Mouse (Mus musculus) E14TG2a.4 (cell line): ENCODE results near the gene Macrod2.

Experiments
- H3K27me3 ChIP-seq: 2 replicates; pipeline ENCODE4 v1.6.1; 2014; ENCODE audit warnings: low read length, control low read depth; ENCODE audit not compliant: insufficient read depth
- H3K36me3 ChIP-seq: 2 replicates; pipeline ENCODE4 v1.6.1; 2014; ENCODE audit warnings: low read length, control low read depth; ENCODE audit not compliant: insufficient read depth
- H3K4me1 ChIP-seq: replicated peaks from 2 replicates; pipeline ENCODE4 v1.6.1; 2014; ENCODE audit warnings: low read depth, low read length, control low read depth
- H3K4me3 ChIP-seq: replicated peaks from 2 replicates; pipeline ENCODE4 v1.5.1; 2014; ENCODE audit warnings: mild to moderate bottlenecking, low read length
- H3K9me3 ChIP-seq: 2 replicates; pipeline ENCODE4 v1.6.1; 2014; ENCODE audit warnings: low read length, control low read depth
- CTCF ChIP-seq: conservative IDR thresholded peaks from 2 replicates; pipeline ENCODE4 v1.5.1; 2014; ENCODE audit warnings: low read length
- NANOG ChIP-seq: IDR thresholded peaks from 2 replicates; pipeline ENCODE4 v1.6.1; 2014; ENCODE audit warnings: borderline replicate concordance, low read length, mixed read lengths
- POU5F1 ChIP-seq: IDR thresholded peaks from 2 replicates; pipeline ENCODE4 v1.6.1; 2014; ENCODE audit warnings: low read length, borderline replicate concordance

The Macrod2 gene

GRCm38 (mm10) chr2:141156979-141157593 is 762.0 kb downstream of the Macrod2 start:
- H3K4me1 ChIP-seq: no peaks in the 10 kb centered on the region
- no peaks in the 10 kb centered on the region for H3K9me3 ChIP-seq
- no peak for TF ChIP-seq NANOG
- no peak for TF ChIP-seq POU5F1
- TF ChIP-seq CTCF: no peak
- H3K4me3 ChIP-seq: no peak overlapping the region
- no peaks in the 10 kb centered on the region for H3K36me3 ChIP-seq
- no peaks in the 10 kb centered on the region for H3K27me3 ChIP-seq

GRCm38 (mm10) chr2:141158161-141158560 is 763.1 kb downstream of the Macrod2 start:
- H3K4me3 ChIP-seq: no peak overlapping the region

GRCm38 (mm10) chr2:141163918-141164317 is 768.8 kb downstream of the Macrod2 start:
- Histone ChIP-seq H3K4me1 (no peaks in the 10 kb centered on the region), H3K36me3 (no peaks in the 10 kb centered on the region), H3K27me3 (no peaks in the 10 kb centered on the region), H3K9me3 (no peaks in the 10 kb centered on the region), H3K4me3 (no peak overlapping the region)
- TF ChIP-seq POU5F1 (no peak), CTCF (no peak), NANOG (no peak)

More at GRCm38 (mm10) chr2:141158161-141158560, 763.1 kb downstream of the Macrod2 start:
- H3K9me3 ChIP-seq: no peaks in the 10 kb centered on the region
- no peaks in the 10 kb centered on the region for H3K4me1 ChIP-seq
- TF ChIP-seq POU5F1: no peak
- no peak for TF ChIP-seq NANOG
- no peak for TF ChIP-seq CTCF
- no peaks in the 10 kb centered on the region for H3K27me3 ChIP-seq
- no peaks in the 10 kb centered on the region for H3K36me3 ChIP-seq

DNA sequence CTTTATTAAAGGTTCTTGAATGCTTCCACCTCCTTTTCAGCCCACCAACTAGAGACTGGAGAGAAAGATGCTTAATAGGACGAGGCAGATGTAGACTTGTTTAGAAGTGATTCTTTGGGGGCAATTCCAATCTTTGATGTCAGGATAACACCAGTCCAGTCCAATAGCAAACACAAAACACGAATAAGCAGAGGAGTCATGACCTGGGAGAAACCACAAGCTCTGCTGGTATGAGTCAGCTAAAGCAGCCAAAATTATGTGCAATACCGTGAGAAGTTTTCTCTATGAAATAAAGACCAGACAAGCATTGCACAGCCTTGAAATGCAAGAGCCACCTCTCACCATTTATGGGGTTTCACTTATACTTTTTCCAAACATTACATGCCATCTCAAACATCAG is 774.5 kb downstream of the Macrod2 start:
- Histone ChIP-seq H3K4me3 (no peak overlapping the region), H3K4me1 (no peaks in the 10 kb centered on the region), H3K9me3 (no peaks in the 10 kb centered on the region), H3K27me3 (no peaks in the 10 kb centered on the region), H3K36me3 (no peaks in the 10 kb centered on the region)
- TF ChIP-seq CTCF (no peak), POU5F1 (no peak), NANOG (no peak)

DNA sequence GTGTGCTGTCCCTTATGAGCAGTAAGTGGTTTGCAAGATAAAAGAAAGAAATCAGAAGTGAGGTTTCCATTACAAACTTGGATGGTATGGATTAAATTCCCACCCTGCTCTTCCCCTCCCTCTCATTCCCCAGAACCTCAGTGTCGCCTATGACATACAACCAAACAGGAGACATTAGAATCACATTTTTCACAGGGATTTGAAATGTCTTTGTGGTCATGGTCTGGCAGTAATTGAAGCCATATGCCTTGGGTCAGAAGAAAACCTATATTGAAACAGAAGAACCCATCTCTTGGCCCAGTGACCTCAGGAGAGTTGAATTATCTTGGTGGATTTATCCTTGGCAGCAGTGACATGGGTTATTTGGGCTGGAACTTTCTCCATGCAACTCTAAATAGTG is 778.1 kb downstream of the Macrod2 start:
- no peaks in the 10 kb centered on the region for H3K36me3 ChIP-seq
- TF ChIP-seq POU5F1 (no peak), CTCF (no peak), NANOG (no peak)
- no peak overlapping the region for H3K4me3 ChIP-seq
- H3K9me3 ChIP-seq: peaks cover 10% of the 10 kb centered on the region
- H3K27me3 ChIP-seq: no peaks in the 10 kb centered on the region
- H3K4me1 ChIP-seq: no peaks in the 10 kb centered on the region

DNA sequence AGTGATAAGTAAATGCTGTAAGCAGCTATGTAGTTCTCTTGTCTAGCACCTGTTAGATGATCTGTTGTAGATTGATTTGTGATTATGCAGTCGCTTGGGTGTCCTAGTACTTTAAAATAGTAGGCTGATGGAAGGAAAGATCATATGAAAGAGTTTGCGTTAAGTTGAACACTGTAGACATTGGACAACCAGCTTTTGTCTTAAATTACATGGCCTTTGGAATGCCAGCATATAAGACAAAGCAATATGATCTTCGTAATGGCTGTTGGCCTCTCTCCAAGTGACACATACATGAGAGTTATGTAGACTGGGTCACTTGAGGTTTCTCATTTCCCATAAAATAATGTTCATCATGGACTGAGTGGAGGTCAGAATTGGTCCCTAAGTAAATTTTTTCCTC is 778.5 kb downstream of the Macrod2 start:
- H3K27me3 ChIP-seq: no peaks in the 10 kb centered on the region
- TF ChIP-seq NANOG: no peak

DNA sequence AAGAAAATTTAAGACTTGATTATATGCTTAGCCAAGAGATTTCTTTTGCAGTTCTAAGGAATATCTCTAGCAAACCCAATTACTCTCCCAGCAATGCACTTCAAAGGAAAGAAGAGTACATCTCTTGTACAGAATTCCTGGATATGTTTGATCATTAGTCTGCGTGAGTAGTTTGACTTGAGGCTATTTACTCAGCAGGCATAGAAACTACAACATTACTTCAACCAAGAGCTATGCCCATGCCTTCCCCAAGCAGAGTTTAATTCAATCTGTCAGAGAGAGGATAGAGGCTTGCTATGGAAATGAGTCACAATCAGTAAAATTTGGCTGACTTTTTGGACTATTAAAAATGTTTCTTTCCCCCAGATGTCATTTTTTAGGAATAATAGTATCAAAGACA is 785.5 kb downstream of the Macrod2 start:
- TF ChIP-seq NANOG (no peak), POU5F1 (no peak), CTCF (no peak)
- Histone ChIP-seq H3K27me3 (no peaks in the 10 kb centered on the region), H3K4me3 (no peak overlapping the region), H3K4me1 (no peaks in the 10 kb centered on the region), H3K36me3 (no peaks in the 10 kb centered on the region), H3K9me3 (peaks cover 9% of the 10 kb centered on the region)

More for the DNA sequence above, 778.5 kb downstream of the Macrod2 start:
- no peak overlapping the region for H3K4me3 ChIP-seq
- H3K9me3 ChIP-seq: peaks cover 10% of the 10 kb centered on the region
- H3K4me1 ChIP-seq: no peaks in the 10 kb centered on the region
- H3K36me3 ChIP-seq: no peaks in the 10 kb centered on the region

DNA sequence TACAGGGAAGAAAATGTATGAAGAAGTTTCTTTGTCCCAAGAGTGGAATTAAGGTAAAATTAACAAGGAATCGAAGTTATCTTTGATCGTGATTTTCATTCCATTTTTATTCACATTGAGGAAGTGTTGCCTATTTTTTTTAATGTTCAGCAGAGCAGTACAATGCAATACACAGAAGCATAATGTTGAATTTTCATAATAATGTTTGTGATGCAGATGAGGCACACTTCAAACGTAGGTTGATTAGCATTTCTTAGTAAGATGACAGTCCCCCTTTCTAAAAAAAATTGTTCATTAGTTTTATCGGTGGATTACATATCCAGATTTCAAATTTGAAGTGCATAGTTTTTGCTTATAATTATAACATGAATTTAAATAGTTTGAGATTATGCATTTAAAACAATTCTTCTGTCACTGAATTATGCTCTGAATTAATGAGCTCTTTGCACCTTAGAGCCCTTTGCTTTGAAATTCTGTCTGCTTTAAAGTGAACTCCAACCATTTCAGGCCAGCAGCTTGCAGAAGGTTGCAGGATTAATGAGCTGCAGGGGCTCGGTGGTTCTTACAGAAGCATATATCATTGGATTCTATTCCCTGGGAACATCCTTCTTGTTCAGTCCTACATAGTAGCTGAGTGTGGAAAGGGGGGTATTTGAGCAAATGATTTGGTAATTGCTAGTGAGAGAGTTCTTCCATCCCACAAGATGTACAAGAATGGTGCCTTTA is 787.1 kb downstream of the Macrod2 start:
- TF ChIP-seq POU5F1 (no peak), CTCF (no peak), NANOG (no peak)
- no peaks in the 10 kb centered on the region for H3K36me3 ChIP-seq
- H3K4me1 ChIP-seq: no peaks in the 10 kb centered on the region
- H3K4me3 ChIP-seq: no peak overlapping the region
- H3K27me3 ChIP-seq: no peaks in the 10 kb centered on the region
- no peaks in the 10 kb centered on the region for H3K9me3 ChIP-seq

GRCm38 (mm10) chr2:141194476-141194875 is 799.4 kb downstream of the Macrod2 start:
- H3K9me3 ChIP-seq: no peaks in the 10 kb centered on the region
- H3K36me3 ChIP-seq: no peaks in the 10 kb centered on the region
- TF ChIP-seq POU5F1 (no peak), CTCF (no peak), NANOG (no peak)
- H3K4me3 ChIP-seq: no peak overlapping the region
- H3K4me1 ChIP-seq: no peaks in the 10 kb centered on the region
- no peaks in the 10 kb centered on the region for H3K27me3 ChIP-seq
